Mouse (Mus musculus): Measurements from ENCODE around the gene Inpp4b. TPM values are rescaled to one million over a fixed set of nuclear protein-coding genes. Genes with fewer than 3 reads are reported as not detected.

The Inpp4b gene
- polyA plus RNA-seq, 1 experiment from 2014 or later: 12.9 TPM

DNA sequence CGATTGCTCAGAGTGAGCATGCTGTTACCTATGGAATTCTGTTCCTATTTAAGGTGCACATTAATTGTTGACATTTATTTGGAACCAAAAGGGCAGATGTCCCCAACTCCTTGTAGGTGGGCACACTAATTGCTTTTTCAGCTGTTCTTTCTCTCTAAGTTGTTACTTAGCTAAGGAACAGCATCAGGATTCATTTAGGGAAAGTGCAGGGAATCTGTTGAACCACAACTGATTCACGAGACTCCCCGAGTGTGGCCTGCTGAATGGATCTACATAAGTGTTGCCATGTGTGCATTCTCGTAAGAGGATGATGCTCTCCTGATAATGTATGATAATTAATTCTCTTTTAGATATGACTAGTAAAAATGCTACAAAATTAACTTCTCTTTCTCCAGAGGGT is 297.5 kb downstream of the Inpp4b start:
- H3K27ac ChIP-seq: no peak overlapping the region
- no peaks in the 10 kb centered on the region for H3K36me3 ChIP-seq
- no peak overlapping the region for H3K9ac ChIP-seq
- H3K27me3 ChIP-seq: no peaks in the 10 kb centered on the region
- no peaks in the 10 kb centered on the region for H3K4me1 ChIP-seq
- H3K9me3 ChIP-seq: no peaks in the 10 kb centered on the region
- no peak overlapping the region for H3K4me2 ChIP-seq
- H3K4me3 ChIP-seq: no peak overlapping the region
- no peak for ATAC-seq (ENCODE audit: insufficient number of reproducible peaks, low FRiP score, low TSS enrichment, low read depth)
- 40% methylated on average over 4 of the region's 4 CpGs for WGBS

DNA sequence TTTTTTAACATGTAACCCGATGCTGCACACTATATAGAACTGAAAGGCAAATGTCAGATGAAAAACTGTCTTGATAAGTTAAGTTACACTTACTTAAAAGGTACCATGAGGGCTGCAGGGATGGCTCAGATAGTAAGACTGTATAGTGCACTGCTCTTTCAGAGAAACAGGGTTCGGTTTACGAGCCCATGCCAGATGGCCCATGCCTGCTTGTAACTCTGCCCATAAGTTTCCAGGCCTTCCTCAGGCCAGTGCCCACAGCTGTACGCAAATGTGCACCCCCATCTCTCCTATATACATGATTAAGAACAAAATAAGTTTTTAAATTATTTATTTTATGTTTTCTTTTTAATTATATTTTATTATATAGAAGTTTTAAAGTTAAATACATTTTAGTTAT is 300.7 kb downstream of the Inpp4b start:
- ATAC-seq (ENCODE audit: insufficient number of reproducible peaks, low FRiP score, low TSS enrichment, low read depth): no peak
- Histone ChIP-seq H3K9ac (no peak overlapping the region), H3K4me1 (no peaks in the 10 kb centered on the region), H3K4me2 (no peak overlapping the region), H3K9me3 (no peaks in the 10 kb centered on the region), H3K27ac (no peak overlapping the region), H3K4me3 (no peak overlapping the region), H3K36me3 (no peaks in the 10 kb centered on the region), H3K27me3 (no peaks in the 10 kb centered on the region)
- WGBS: 42% methylated on average over 4 of the region's 4 CpGs

GRCm38 (mm10) chr8:81692167-81692566 is 349.8 kb downstream of the Inpp4b start:
- no peak overlapping the region for H3K9ac ChIP-seq
- H3K4me2 ChIP-seq: no peak overlapping the region
- H3K9me3 ChIP-seq: no peaks in the 10 kb centered on the region
- H3K4me3 ChIP-seq: no peak overlapping the region
- no peak for ATAC-seq (ENCODE audit: insufficient number of reproducible peaks, low FRiP score, low TSS enrichment, low read depth)
- H3K4me1 ChIP-seq: no peaks in the 10 kb centered on the region
- no peaks in the 10 kb centered on the region for H3K27me3 ChIP-seq
- no peak overlapping the region for H3K27ac ChIP-seq
- no peaks in the 10 kb centered on the region for H3K36me3 ChIP-seq

DNA sequence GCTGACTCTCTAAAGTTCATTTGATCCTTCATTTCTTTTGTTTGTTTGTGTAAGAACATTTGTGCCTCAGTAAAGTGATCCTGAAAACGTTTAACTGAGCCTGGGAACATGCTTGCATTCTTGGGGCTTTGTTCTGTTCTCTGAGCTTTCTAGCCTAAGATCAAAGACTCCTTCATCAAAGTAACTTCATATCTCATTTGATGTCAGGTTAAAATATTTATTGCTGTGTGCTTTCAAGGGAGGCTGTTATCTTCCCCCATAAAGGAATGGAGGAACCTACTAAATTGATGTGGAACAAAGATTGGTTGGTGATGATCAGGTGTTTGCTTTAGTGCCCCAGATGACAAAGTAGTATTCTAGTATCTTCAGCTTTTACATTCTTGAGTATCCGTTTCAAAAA is 352.5 kb downstream of the Inpp4b start:
- Histone ChIP-seq H3K9ac (no peak overlapping the region), H3K27ac (no peak overlapping the region), H3K36me3 (no peaks in the 10 kb centered on the region), H3K4me3 (no peak overlapping the region), H3K27me3 (no peaks in the 10 kb centered on the region), H3K9me3 (no peaks in the 10 kb centered on the region), H3K4me2 (no peak overlapping the region), H3K4me1 (no peaks in the 10 kb centered on the region)
- ATAC-seq (ENCODE audit: insufficient number of reproducible peaks, low FRiP score, low TSS enrichment, low read depth): no peak
- WGBS: 24% methylated on average over 2 of the region's 2 CpGs

- no peak for ATAC-seq (ENCODE audit: insufficient number of reproducible peaks, low FRiP score, low TSS enrichment, low read depth)
- Histone ChIP-seq H3K4me2 (no peak overlapping the region), H3K9me3 (no peaks in the 10 kb centered on the region), H3K4me1 (no peaks in the 10 kb centered on the region), H3K27me3 (no peaks in the 10 kb centered on the region), H3K4me3 (no peak overlapping the region), H3K27ac (no peak overlapping the region), H3K9ac (no peak overlapping the region), H3K36me3 (no peaks in the 10 kb centered on the region)
- WGBS: 88% methylated on average over 1 of the region's 1 CpGs
Measured at GRCm38 (mm10) chr8:81702038-81702437, 359.7 kb downstream of the Inpp4b start.

DNA sequence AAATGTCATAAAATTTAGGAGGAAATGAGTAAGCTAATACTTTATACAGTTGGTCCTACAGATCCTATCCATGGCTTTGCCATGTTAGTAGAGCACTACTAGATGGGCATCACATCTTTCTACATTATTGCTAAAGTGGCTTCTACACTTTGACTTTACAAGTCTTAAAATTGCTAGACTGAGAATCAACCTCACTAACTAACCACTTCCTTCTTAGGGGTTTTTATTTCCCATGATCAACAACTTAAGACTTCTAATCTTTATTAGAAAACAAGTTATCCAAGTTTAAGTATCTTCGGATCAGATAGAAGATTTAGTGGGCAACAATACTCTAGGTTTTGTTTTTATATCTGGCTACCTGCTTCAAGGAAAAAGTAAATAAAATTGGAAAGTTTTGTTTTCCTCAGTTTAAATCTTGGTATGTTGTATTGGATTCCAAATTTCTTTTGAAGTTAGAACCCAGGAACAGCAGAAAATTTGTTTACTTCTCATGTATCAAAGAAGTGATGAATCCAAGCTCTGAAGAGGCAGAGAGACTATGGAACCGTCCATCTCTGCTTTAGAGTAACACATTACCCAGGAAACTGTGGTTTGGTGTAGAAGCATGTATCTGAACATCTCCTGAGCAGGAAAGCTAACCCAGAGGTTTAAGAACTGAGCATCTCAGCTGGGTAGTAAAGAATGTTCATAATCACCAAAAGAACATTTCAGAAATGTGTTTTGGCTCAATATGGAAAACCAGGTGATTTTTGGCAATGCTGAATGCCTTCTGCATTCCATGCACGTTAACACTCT is 361.4 kb downstream of the Inpp4b start:
- Histone ChIP-seq H3K9me3 (no peaks in the 10 kb centered on the region), H3K36me3 (no peaks in the 10 kb centered on the region), H3K9ac (no peak overlapping the region), H3K4me2 (no peak overlapping the region), H3K4me1 (no peaks in the 10 kb centered on the region), H3K27ac (no peak overlapping the region), H3K4me3 (no peak overlapping the region), H3K27me3 (no peaks in the 10 kb centered on the region)
- no peak for ATAC-seq (ENCODE audit: insufficient number of reproducible peaks, low FRiP score, low TSS enrichment, low read depth)
- 70% methylated on average over 3 of the region's 3 CpGs for whole genome bisulfite sequencing

DNA sequence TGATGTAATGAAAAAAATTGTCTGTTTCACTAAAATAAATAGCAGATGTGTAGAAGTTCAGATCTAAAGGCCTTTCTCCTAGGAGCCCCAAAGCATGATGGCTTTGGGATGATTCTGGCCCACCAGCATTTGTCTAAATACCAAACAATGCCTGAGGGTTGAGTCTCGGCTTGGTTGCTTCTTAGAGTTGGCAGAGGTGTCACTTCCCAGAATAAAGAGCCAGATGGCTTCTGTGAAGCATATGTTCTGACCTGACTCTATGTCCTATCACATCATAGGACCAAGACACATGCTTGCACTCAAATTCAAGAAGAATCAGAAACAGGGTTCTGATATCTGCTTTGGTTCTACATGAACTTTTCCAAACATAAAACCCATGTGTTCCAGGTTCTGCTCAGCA is 365.1 kb downstream of the Inpp4b start:
- no peaks in the 10 kb centered on the region for H3K27me3 ChIP-seq
- 34% methylated on average over 1 of the region's 1 CpGs for WGBS
- no peak overlapping the region for H3K4me3 ChIP-seq
- H3K36me3 ChIP-seq: no peaks in the 10 kb centered on the region
- ATAC-seq (ENCODE audit: insufficient number of reproducible peaks, low FRiP score, low TSS enrichment, low read depth): no peak
- no peaks in the 10 kb centered on the region for H3K9me3 ChIP-seq
- H3K4me1 ChIP-seq: no peaks in the 10 kb centered on the region
- H3K4me2 ChIP-seq: no peak overlapping the region
- no peak overlapping the region for H3K27ac ChIP-seq
- H3K9ac ChIP-seq: no peak overlapping the region

DNA sequence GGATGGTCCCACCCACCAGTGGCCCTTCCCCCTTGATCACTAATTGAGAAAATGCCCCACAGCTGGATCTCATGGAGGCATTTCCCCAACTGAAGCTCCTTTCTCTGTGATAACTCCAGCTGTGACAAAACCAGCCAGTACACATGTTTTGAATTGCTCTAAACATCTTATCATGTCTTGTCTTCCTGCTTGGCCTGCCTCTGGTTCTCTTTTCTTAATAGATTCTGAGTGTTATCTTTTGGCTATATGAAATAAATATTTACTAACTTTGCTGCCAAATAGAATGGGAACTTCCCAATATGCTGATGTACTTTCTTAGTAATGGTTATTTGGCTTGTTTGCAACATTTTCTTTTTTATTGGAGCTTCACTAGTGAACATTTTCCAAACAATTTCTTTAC is 389.0 kb downstream of the Inpp4b start:
- H3K27me3 ChIP-seq: no peaks in the 10 kb centered on the region
- H3K9ac ChIP-seq: no peak overlapping the region
- H3K27ac ChIP-seq: no peak overlapping the region
- H3K4me2 ChIP-seq: no peak overlapping the region
- H3K4me1 ChIP-seq: no peaks in the 10 kb centered on the region
- no peaks in the 10 kb centered on the region for H3K36me3 ChIP-seq
- no peaks in the 10 kb centered on the region for H3K9me3 ChIP-seq
- H3K4me3 ChIP-seq: no peak overlapping the region
- no peak for ATAC-seq (ENCODE audit: insufficient number of reproducible peaks, low FRiP score, low TSS enrichment, low read depth)

GRCm38 (mm10) chr8:81735655-81736054 is 393.3 kb downstream of the Inpp4b start:
- no peaks in the 10 kb centered on the region for H3K27me3 ChIP-seq
- ATAC-seq (ENCODE audit: insufficient number of reproducible peaks, low FRiP score, low TSS enrichment, low read depth): no peak
- H3K4me1 ChIP-seq: no peaks in the 10 kb centered on the region
- H3K9me3 ChIP-seq: no peaks in the 10 kb centered on the region
- no peak overlapping the region for H3K4me2 ChIP-seq
- H3K27ac ChIP-seq: no peak overlapping the region
- H3K4me3 ChIP-seq: no peak overlapping the region
- H3K9ac ChIP-seq: no peak overlapping the region
- H3K36me3 ChIP-seq: no peaks in the 10 kb centered on the region
- 83% methylated on average over 2 of the region's 2 CpGs for WGBS

DNA sequence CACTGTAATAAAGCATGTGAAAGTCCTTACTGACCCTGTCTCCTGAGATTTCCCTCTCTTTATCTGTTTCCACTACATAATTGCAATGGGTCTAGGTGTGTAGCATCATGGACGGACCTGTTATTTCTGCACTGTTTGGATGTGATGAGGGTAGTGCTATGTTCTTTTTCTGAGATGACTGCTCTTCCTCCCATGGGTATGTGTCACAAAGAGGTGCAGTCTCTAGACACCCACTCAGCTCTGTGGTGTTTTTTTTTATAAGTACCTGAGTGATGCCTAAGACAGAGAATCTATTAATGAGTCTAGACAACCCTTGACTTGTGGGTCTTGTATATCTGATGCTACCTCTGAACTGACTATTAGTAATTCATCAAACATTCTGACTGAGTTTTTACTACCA is 393.7 kb downstream of the Inpp4b start:
- Histone ChIP-seq H3K27me3 (no peaks in the 10 kb centered on the region), H3K4me2 (no peak overlapping the region), H3K4me3 (no peak overlapping the region), H3K36me3 (no peaks in the 10 kb centered on the region), H3K9me3 (no peaks in the 10 kb centered on the region), H3K9ac (no peak overlapping the region), H3K27ac (no peak overlapping the region), H3K4me1 (no peaks in the 10 kb centered on the region)
- ATAC-seq (ENCODE audit: insufficient number of reproducible peaks, low FRiP score, low TSS enrichment, low read depth): no peak
- WGBS: 95% methylated on average over 1 of the region's 1 CpGs

GRCm38 (mm10) chr8:81742588-81742987 is 400.2 kb downstream of the Inpp4b start:
- ATAC-seq (ENCODE audit: insufficient number of reproducible peaks, low FRiP score, low TSS enrichment, low read depth): no peak

GRCm38 (mm10) chr8:81743040-81743439 is 400.7 kb downstream of the Inpp4b start:
- Histone ChIP-seq H3K4me2 (no peak overlapping the region), H3K4me3 (no peak overlapping the region), H3K27me3 (no peaks in the 10 kb centered on the region), H3K9me3 (no peaks in the 10 kb centered on the region), H3K4me1 (no peaks in the 10 kb centered on the region), H3K27ac (no peak overlapping the region), H3K9ac (no peak overlapping the region), H3K36me3 (no peaks in the 10 kb centered on the region)
- WGBS: 69% methylated on average over 3 of the region's 3 CpGs
- ATAC-seq (ENCODE audit: insufficient number of reproducible peaks, low FRiP score, low TSS enrichment, low read depth): no peak

More at GRCm38 (mm10) chr8:81742588-81742987, 400.2 kb downstream of the Inpp4b start:
- H3K36me3 ChIP-seq: no peaks in the 10 kb centered on the region
- no peak overlapping the region for H3K9ac ChIP-seq
- H3K27ac ChIP-seq: no peak overlapping the region
- 78% methylated on average over 7 of the region's 7 CpGs for WGBS
- no peak overlapping the region for H3K4me2 ChIP-seq
- H3K27me3 ChIP-seq: no peaks in the 10 kb centered on the region
- no peak overlapping the region for H3K4me3 ChIP-seq
- H3K9me3 ChIP-seq: no peaks in the 10 kb centered on the region
- H3K4me1 ChIP-seq: no peaks in the 10 kb centered on the region

GRCm38 (mm10) chr8:81745439-81745838 is 403.1 kb downstream of the Inpp4b start:
- Histone ChIP-seq H3K4me2 (no peak overlapping the region), H3K4me1 (no peaks in the 10 kb centered on the region), H3K36me3 (no peaks in the 10 kb centered on the region), H3K27me3 (no peaks in the 10 kb centered on the region), H3K4me3 (no peak overlapping the region), H3K27ac (no peak overlapping the region), H3K9ac (no peak overlapping the region), H3K9me3 (no peaks in the 10 kb centered on the region)
- 33% methylated on average over 1 of the region's 1 CpGs for WGBS
- ATAC-seq (ENCODE audit: insufficient number of reproducible peaks, low FRiP score, low TSS enrichment, low read depth): no peak

All from limb, embryonic 15.5 days (tissue).